Mouse (Mus musculus) telencephalon, adult 2 months (tissue): Measurements from ENCODE around the gene Klhdc10.
A peak's percentile ranks its signal among the peaks of the same experiment; 100 is the strongest.

ENCODE experiments used
- DNase-seq: peaks from one replicate; pipeline ENCODE4 v3.0.0-alpha.2; 2011; ENCODE audit warnings: low read depth, low spot score

Klhdc10 gene

GRCm38 (mm10) chr6:30402091-30402491 lies 423 bp downstream of the Klhdc10 start:
- DNase-seq, result no peak

GRCm38 (mm10) chr6:30403465-30403864 lies 1.8 kb downstream of the Klhdc10 start:
- peak; percentile 78 for DNase-seq

- DNase-seq, result no peak
Measured at GRCm38 (mm10) chr6:30404671-30405070, 3.0 kb downstream of the Klhdc10 start.

- no peak for DNase-seq
Measured at GRCm38 (mm10) chr6:30408276-30408675, 6.6 kb downstream of the Klhdc10 start.

DNA sequence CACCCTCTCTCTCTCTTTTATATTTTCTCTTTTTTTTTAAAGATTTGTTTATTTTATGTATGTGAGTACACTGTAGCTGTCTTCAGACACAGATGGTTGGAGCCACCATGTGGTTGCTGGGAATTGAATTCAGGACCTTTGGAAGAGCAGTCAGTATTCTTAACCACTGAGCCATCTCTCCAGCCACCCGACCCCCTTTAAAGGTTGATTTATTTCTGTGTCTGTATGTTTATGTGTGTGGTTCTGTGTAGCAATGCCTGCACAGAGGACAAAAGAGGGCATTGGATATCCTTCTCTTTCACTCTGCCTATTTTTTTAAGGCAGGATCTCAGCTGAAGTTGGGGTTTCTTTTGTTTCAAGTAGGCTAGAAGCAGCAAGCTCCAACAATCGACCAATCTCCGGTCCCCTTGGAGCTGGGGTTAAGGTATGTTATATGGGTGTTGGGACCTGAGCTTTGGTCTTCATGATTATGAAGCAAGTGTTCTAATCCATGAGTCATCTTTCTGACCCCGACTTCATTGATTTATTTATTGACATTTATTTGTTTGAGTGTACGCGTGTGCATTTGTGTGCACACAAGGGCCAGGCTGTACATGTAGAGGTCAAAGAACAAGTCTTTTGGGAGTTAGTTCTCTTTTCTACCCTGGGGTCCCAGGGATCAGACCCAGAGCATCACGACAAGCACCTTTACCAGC lies 7.9 kb downstream of the Klhdc10 start:
- DNase-seq, result no peak

DNA sequence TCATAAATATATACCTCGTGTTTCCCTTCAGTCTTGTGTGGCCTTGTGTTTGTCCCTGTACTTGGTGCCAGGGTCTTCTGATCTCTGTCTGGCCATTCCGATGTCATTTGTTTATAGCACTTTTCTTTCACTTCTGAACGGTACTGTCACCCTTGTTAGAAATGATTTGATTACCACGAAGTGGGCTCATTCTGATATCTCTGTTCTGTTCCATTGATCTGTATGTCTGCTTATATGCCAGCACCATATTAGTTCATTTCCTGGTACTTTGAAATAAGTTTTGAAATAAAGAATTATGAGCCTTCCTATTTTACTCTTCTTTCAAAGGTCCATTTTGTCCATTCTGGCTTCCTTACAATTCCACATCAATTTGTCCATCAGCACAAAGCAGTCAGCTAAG lies 9.6 kb downstream of the Klhdc10 start:
- no peak for DNase-seq

GRCm38 (mm10) chr6:30416126-30416525 lies 14.5 kb downstream of the Klhdc10 start:
- DNase-seq, result no peak

DNA sequence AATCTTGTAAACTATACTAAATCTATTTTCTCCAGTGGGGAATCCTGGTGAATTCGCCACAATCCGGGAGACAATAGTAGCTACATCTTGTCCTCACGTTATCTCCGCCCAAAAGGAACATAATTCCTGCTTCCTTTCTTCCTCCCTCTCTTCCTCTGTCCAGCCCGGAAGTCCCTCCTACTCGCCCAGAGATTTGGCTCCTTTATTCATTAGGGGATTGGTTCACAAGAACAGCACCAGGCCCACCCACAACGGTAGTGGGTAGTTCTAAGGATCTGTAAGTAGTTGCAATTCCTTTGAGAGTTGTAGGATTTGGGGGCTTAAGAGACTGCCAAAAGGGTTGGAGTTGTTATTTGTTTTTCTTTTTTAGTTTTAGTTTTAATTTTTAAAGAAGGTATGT lies 15.1 kb downstream of the Klhdc10 start:
- no peak for DNase-seq

GRCm38 (mm10) chr6:30432461-30433192 lies 31.0 kb downstream of the Klhdc10 start:
- peak; percentile 39 for DNase-seq

DNA sequence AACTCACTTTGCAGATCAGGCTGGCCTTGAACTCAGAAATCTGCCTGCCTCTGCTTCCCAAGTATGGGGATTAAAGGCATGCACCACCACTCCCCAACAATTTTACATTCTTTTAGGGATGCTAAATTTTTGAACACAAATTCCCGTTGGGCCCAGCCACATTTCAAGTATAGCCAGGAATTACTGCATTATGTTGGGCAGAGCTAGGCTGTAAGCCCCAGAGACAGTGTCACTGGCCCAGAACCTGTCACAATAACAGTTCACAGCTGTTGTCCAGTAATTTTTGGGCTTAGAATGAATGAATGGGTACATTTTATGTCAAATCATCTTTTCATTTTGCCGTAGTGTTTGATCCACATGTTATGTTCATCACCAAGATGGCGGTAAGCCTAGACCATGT lies 34.8 kb downstream of the Klhdc10 start:
- no peak for DNase-seq

DNA sequence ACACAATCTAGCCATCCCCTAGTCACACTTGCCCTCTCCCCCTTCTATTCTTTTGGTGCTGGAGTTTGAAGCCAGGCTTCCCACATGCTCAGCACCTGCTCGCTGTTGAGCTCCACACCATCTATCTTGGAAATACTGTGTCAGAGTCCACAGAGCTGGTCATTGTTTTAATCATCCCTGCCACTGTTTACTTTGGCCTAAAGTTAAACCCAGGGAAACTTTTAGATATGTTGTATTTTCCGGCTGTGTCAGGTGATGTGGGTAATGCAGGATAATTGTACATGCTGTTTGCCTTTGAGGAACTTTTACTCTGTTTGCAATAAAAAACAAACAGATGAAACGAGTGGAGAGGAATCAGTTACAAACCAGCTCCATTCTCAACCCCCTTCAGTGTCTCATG lies 35.4 kb downstream of the Klhdc10 start:
- no peak for DNase-seq

DNA sequence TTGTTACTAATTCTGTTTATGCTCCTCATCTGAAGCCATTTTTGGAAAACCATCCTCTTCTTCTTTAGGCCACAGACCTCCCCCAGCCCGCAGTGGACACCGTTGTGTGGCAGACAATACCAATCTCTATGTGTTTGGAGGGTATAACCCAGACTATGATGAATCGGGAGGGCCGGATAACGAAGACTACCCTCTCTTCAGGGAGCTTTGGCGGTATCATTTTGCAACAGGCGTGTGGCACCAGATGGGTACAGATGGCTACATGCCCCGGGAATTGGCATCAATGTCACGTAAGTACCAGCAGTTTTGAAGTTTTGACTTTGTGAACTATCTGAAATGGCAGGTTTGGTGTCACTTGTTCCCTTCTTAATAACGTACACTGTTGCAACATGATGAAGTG lies 37.9 kb downstream of the Klhdc10 start:
- no peak for DNase-seq

DNA sequence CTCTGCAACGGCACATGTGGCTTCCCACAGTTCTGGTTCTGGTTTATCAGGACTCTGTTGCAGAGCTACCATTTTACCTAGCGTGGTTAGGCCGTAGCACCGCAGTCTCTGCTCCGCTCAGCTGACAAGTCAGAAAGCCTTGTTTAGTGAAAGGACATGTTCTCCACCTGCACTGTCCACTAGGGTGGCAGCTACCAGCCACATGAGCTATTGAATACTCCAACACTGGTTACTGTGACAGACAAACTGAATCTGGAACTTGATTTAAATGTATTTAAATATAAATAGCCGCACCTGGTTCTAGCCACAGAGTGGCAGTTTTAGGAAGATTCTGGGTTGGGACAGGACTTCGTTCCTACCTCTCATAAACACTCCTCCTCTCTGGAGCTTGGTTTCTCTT lies 55.3 kb downstream of the Klhdc10 start:
- no peak for DNase-seq

- no peak for DNase-seq
Measured at GRCm38 (mm10) chr6:30458626-30459025, 57.0 kb downstream of the Klhdc10 start.

- DNase-seq, result no peak
Measured at GRCm38 (mm10) chr6:30459056-30459747, 57.5 kb downstream of the Klhdc10 start.

DNA sequence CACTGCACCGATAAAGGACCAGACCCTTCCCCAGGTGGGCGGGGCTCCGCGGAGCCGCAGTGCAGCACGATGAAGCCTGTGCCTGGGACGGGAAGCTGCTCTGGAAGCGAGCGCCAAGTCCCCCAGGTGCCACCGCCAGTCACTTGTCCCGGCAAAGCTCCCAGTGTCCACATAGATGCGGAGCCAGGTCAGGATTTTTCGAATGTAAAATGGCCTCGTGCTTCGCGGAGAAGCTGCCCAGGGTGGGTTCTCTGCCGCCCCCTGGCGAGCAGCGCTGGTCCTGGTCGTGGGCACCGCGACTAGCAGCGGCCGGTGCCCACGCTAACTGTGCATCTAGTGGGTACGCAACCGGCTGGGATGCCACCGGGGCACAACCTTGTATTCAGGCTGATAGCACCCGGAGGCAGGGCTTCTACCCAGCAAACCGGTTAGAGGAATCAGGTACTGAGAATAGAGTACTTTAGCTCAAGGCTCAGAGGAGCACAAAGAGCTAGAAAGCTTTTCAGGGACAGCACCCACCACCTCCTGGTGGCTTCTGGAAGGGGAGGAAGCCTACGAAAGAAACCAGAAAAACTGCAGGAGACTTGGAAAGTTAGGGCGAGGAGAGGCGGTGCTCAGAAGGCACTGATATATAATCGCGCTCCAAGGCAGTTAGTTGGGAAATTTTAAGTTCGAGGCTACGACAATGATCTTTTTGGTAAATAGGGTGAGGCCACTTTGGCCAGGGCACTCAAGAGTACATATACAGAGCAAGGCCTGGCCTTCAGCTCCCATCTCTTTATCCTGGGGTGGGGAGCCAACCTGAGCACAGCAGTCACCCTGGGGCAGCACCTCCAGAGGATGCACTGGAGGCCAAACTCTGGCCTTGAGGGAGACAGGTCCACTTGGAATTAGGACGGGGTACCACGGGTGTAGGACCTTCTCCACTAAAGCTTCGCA lies 58.4 kb downstream of the Klhdc10 start:
- DNase-seq, result no peak

- DNase-seq, result peak; percentile 97
Measured at GRCm38 (mm10) chr6:30460750-30461446, 59.2 kb downstream of the Klhdc10 start.

DNA sequence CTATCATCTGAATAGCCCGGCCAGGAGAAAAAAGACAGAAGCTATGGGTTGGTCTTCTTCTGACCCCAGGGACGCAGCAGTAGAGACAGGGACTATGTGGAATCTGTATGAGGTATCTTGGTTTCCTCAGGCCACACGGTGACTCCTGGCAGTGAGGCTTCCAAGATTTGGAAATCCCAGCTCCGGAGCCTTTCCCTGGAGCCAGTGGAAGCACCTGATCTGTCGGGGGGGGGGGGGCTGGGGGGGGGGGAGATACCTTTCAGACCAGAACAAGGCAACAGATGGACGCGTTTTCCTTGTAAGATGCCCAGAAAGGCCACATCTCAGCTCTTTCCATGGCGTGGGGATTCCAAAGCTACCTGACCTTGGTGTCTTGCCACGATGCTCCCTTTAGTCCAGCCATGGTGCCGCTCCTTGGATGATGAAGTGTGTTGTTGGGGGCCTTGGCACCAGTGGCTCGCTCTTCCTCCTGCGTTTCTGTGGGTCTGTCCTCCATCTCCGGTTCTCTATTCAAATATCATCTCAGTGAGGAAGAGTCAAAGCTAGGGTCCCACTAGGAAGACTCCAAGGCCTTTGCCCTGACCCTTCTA lies 60.2 kb downstream of the Klhdc10 start:
- no peak for DNase-seq

GRCm38 (mm10) chr6:30462822-30463221 lies 61.2 kb downstream of the Klhdc10 start:
- DNase-seq, result no peak

DNA sequence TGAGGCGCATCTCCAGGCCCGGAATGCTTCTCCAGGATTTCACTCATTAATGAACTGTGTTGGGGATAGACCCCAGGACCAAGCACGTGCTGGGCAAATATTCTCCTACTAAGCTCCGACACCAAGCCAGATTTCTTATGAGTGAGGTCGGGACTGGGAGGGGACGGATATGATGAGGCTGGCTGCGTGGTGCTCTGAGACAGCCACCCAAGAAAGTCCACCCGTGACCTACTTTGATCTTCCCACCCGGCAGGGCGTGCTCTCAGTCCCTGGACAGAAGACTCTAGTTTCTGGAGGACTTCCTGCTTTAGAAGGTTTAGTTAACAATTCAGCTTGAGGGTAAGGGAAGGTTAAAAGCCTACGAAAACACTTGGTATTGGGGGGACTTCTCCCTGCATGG lies 63.9 kb downstream of the Klhdc10 start:
- no peak for DNase-seq

DNA sequence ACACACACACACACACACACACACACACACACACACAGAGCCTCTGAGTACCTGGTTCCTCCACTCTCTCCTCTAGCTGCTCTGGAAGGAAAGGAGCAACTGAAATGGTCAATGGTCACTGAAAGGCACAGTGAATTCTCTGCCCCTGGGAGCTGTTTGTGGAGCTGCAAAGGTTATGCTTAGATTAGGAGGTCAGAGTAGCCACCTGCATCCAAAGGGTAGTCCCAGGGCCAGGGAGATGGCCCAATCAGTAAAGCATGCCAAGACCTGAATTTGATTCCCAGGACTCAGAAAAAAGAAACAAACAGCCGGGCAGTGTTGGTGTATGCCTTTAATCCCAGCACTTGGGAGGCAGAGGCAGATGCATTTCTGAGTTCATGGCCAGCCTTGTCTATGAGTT lies 66.4 kb downstream of the Klhdc10 start:
- DNase-seq, result no peak
